Mouse (Mus musculus) neural tube, embryonic 14.5 days (tissue): ENCODE data around the gene Ttf2. TPM values are rescaled to one million over a fixed set of nuclear protein-coding genes. Genes with fewer than 3 reads are reported as not detected.

ENCODE experiments used
- ATAC-seq: fragments of 200-750 bp; cut with Nextera tagmentation; 2 replicates; pipeline ENCODE4 v1.8.0; 2017; ENCODE audit warnings: low read depth, mild to moderate bottlenecking, moderate TSS enrichment, moderate library complexity
- H3K27ac ChIP-seq: fragments of 300-500 bp; sonication (generic); 2 replicates; pipeline ENCODE4 v1.5.1; 2014; ENCODE audit warnings: low read depth, mild to moderate bottlenecking, control low read depth, low read length, moderate library complexity, mixed read lengths
- H3K27me3 ChIP-seq: fragments of 300-500 bp; sonication (generic); 2 replicates; pipeline ENCODE4 v1.6.1; 2014; ENCODE audit warnings: low read length; ENCODE audit not compliant: control insufficient read depth, insufficient read depth
- H3K36me3 ChIP-seq: fragments of 300-500 bp; sonication (generic); 2 replicates; pipeline ENCODE4 v1.6.1; 2014; ENCODE audit warnings: low read length, mixed read lengths; ENCODE audit not compliant: control insufficient read depth, insufficient read depth
- H3K4me1 ChIP-seq: fragments of 300-500 bp; sonication (generic); 2 replicates; pipeline ENCODE4 v1.6.1; 2014; ENCODE audit warnings: low read length; ENCODE audit not compliant: control insufficient read depth, insufficient read depth
- H3K4me2 ChIP-seq: fragments of 300-500 bp; sonication (generic); 2 replicates; pipeline ENCODE4 v1.6.1; 2014; ENCODE audit warnings: mild to moderate bottlenecking, low read depth, low read length, control low read depth
- H3K4me3 ChIP-seq: fragments of 300-500 bp; sonication (generic); 2 replicates; pipeline ENCODE4 v1.5.1; 2014; ENCODE audit warnings: low read depth, low read length, control low read depth, mixed read lengths
- H3K9ac ChIP-seq: fragments of 300-500 bp; sonication (generic); replicated peaks from 2 replicates; pipeline ENCODE4 v1.6.1; 2014; ENCODE audit warnings: low read depth, mild to moderate bottlenecking, control low read depth, low read length, mixed read lengths
- H3K9me3 ChIP-seq: fragments of 300-500 bp; sonication (generic); 2 replicates; pipeline ENCODE4 v1.6.1; 2016; ENCODE audit warnings: low read length; ENCODE audit not compliant: control insufficient read depth
- WGBS: fragments of 180-500 bp; shearing (Covaris S2); extraction: QIAGEN DNeasy Blood & Tissue Kit; methylation state at CpG from one replicate; pipeline ENCODE4 v1.1.7; 2014; 5-methylcytosine and 5-hydroxymethylcytosine counted together
- polyA plus RNA-seq: library from polyadenylated mRNA; unstranded; fragments of >200 nt; fragmentation: Nextera tagmentation; extraction: Ambion mirVana; gene quantifications from 2 replicates; pipeline ENCODE4 v1.2.1, GENCODE M21; 2014

The Ttf2 gene
- polyA plus RNA-seq, 1 experiment from 2014 or later, result 3.3 TPM

DNA sequence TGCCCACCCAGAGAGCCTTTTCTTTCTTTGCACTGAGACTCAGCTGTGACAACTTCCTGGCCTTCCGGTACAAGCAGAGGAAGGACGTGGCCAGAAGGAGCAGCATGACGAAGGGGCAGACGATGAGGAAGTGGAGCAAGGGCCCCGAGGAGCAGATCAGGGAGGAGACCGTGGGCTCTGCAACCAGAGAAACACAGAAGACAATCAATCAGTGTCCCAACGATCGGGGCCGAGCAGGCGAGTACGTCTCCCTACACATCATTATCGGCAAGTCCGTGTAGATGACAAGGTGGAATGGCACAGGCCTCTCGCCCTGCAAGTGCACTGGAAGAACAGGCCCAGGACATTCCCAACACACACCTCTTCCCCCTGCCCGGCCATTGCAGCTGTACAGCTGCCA is 24.3 kb upstream of the Ttf2 start:
- no peaks in the 10 kb centered on the region for H3K27me3 ChIP-seq
- 0 out of 2 replicates have a peak, but pooled peaks cover 3% of the 10 kb centered on the region for H3K4me1 ChIP-seq
- no peak overlapping the region for H3K4me2 ChIP-seq
- H3K36me3 ChIP-seq, result no peaks in the 10 kb centered on the region
- 68% methylated on average over 15 of the region's 15 CpGs for WGBS
- no peak overlapping the region for H3K4me3 ChIP-seq
- ATAC-seq, result no peak
- no peaks in the 10 kb centered on the region for H3K9me3 ChIP-seq
- H3K27ac ChIP-seq, result no peak overlapping the region
- H3K9ac ChIP-seq, result no peak overlapping the region

DNA sequence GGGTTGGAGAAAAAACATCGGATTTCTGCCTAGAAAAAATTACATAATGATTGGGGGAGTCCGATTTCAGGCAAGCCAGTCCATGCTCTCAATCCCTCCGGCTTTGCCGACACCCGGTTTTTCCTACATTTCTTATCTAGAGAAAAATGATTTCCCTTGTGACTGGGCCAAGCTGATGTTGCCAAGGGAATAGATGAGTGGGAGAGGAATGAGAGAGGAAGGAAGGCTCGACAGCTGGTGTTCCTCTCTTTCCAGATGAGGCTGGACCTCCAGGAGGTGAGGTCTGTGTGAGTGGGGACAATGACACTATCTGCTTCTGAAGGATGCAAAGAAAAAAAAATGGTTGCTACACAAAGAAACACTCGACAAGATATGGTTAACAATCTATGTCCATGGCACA is 23.7 kb upstream of the Ttf2 start:
- H3K36me3 ChIP-seq, result no peaks in the 10 kb centered on the region
- H3K9ac ChIP-seq, result no peak overlapping the region
- H3K9me3 ChIP-seq, result no peaks in the 10 kb centered on the region
- WGBS, result 83% methylated on average over 7 of the region's 7 CpGs
- H3K27me3 ChIP-seq, result no peaks in the 10 kb centered on the region
- H3K4me3 ChIP-seq, result no peak overlapping the region
- no peak overlapping the region for H3K4me2 ChIP-seq
- H3K4me1 ChIP-seq, result 0 out of 2 replicates have a peak, but pooled peaks cover 3% of the 10 kb centered on the region
- ATAC-seq, result no peak
- H3K27ac ChIP-seq, result no peak overlapping the region

DNA sequence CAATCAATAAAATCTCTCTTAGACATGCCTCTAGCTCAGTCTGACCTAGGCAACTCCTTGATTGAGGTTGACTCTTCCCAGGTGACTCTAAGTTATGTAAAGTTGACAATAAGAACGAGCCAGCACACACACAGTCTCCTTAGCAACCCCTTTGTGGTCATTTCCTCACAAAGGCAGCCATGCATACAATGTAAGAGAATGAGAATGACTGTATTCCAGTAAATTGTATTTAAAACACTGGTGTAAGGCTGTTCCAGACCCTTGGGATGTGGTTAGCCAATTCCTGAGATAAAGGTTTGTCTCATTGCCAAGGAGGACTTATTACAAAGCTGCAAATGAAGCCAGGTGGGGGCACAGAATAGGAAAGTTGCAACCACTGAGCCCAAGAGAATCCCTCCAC is 20.8 kb upstream of the Ttf2 start:
- no peaks in the 10 kb centered on the region for H3K27me3 ChIP-seq

DNA sequence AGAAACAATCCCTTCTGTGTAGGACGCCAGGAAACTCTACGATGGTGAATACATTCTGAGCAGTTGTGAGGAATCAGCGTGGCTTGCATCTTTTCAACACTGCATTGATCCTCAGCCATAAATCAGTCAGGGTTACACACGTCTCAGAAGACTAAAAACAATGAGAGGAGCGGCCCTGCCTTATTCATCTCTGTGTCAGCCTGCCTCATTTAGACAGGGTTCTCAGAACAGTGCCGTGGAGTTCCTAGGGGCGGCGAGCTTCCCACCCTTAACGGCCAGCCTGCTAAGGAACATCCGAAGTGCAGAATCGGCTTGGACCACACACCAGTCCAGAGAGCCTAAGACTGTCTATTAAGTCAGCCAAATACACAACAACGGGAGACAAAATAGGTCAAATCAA is 20.0 kb upstream of the Ttf2 start:
- peak; percentile 58; the same call in 1 of the 2 replicates for ATAC-seq
- 5% methylated on average over 12 of the region's 12 CpGs for WGBS
- Histone ChIP-seq H3K36me3 (no peaks in the 10 kb centered on the region), H3K27me3 (no peaks in the 10 kb centered on the region), H3K4me1 (0 out of 2 replicates have a peak, but pooled peaks cover 3% of the 10 kb centered on the region), H3K27ac (no peak overlapping the region), H3K4me3 (no peak overlapping the region), H3K9me3 (no peaks in the 10 kb centered on the region), H3K9ac (no peak overlapping the region), H3K4me2 (no peak overlapping the region)

More for the DNA sequence above, 20.8 kb upstream of the Ttf2 start:
- 14% methylated on average over 1 of the region's 1 CpGs for WGBS
- Histone ChIP-seq H3K9ac (no peak overlapping the region), H3K4me1 (0 out of 2 replicates have a peak, but pooled peaks cover 3% of the 10 kb centered on the region), H3K4me3 (no peak overlapping the region), H3K9me3 (no peaks in the 10 kb centered on the region), H3K4me2 (no peak overlapping the region), H3K36me3 (no peaks in the 10 kb centered on the region), H3K27ac (no peak overlapping the region)
- ATAC-seq, result no peak; the same call in 1 of the 2 replicates

DNA sequence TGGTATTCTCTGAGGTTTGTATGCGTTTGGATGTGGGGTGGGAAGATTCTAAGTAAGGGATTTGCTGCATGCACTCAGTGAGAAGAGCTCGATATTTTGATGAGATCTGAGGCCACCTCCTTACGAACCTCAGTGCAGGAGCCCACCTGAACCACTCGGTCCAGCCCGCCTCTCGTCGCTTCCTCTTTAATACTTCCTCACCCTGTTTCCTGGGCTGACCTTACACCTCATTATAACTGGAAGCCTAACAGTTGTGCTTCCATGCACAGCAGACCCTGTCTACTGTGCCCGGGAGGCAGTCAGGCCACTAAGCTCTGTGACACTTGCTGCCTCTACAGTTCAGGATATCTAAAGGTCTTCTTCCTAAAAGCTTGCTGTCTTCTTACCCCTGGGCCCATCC is 9.8 kb upstream of the Ttf2 start:
- no peak overlapping the region for H3K27ac ChIP-seq
- WGBS, result 85% methylated on average over 8 of the region's 8 CpGs
- no peaks in the 10 kb centered on the region for H3K9me3 ChIP-seq
- H3K4me3 ChIP-seq, result no peak overlapping the region
- no peaks in the 10 kb centered on the region for H3K4me1 ChIP-seq
- no peaks in the 10 kb centered on the region for H3K36me3 ChIP-seq
- no peaks in the 10 kb centered on the region for H3K27me3 ChIP-seq
- no peak overlapping the region for H3K4me2 ChIP-seq
- no peak for ATAC-seq
- H3K9ac ChIP-seq, result no peak overlapping the region

DNA sequence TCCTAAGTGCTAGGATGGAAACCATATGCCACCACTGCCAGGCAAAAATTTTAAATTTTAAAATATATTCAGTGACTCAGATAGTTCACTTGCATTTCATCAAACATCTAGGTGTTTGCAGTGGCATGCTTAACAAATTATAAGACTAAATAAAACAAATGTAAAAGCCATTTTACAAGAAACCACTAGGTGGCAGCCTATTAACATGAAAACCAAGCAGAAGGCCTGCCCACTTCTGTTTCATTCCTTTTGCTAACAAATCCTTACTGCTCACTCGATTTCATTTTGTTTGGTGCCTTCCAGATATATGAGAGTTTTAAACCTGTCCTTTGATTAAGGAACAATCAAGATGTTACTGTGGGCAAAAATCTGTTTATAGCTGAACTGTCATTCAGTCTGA is 4.4 kb upstream of the Ttf2 start:
- no peak for ATAC-seq
- Histone ChIP-seq H3K27me3 (no peaks in the 10 kb centered on the region), H3K9ac (no peak overlapping the region), H3K4me3 (no peak overlapping the region), H3K9me3 (no peaks in the 10 kb centered on the region), H3K36me3 (no peaks in the 10 kb centered on the region), H3K27ac (no peak overlapping the region), H3K4me2 (no peak overlapping the region), H3K4me1 (peaks cover 3% of the 10 kb centered on the region)
- WGBS, result 5% methylated on average over 1 of the region's 1 CpGs

DNA sequence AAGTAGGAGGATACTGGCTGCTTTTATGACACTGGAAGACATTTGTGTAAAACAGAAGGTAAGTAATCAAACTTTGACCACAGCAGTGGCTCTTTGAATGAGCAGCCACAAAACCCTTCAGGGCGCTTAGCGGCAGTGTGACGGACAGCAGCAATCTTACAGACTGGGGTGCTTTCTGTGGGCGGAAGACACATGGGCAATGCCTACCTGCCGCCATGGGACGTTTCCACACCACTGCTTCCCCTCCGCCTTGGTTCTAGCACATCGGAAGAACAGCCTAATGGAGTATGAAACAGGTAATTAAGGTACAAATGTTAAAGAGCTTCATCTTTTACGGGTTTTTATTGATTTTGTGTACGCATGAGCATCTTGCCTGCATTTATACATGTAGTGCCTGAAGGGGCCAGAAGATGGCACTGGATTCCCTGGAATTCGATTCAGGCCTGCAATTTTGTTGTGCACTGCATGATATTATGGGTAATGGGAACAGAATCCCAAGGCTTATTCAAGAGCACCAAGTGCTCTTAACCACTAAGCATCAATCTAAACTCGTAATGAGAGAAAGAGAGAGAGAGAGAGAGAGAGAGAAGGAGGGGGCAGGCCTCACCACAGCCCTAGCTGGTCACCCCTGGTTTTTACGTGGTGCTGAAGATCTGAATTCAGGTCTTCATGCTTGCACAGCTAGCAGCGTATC is 5.5 kb downstream of the Ttf2 start:
- Histone ChIP-seq H3K4me3 (no peak overlapping the region), H3K9me3 (no peaks in the 10 kb centered on the region), H3K27me3 (no peaks in the 10 kb centered on the region), H3K36me3 (no peaks in the 10 kb centered on the region), H3K27ac (no peak overlapping the region), H3K4me2 (no peak overlapping the region), H3K4me1 (peaks cover 2% of the 10 kb centered on the region), H3K9ac (no peak overlapping the region)
- ATAC-seq, result peak; percentile 55; the same call in 1 of the 2 replicates
- 76% methylated on average over 14 of the region's 14 CpGs for WGBS

DNA sequence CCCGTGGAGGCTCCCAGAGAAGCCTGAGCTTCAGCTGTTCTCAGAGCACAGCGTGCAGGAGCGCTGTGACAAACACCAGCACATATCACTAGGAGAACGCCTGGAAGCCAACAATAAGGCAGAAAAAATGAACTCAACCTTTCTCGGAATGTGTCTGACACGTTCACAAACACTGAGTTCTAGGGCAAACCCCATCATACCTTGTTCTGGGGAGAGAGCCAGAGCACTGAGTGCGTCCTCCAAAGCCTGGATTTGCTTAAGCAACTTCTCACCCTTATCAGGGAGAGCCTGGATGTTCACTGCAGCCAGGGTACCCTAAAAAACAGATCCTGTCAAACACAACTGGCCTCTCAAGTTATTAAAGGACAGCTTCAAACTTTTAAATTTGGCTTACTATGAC is 8.0 kb downstream of the Ttf2 start:
- no peak for ATAC-seq
- H3K36me3 ChIP-seq, result no peaks in the 10 kb centered on the region
- H3K4me2 ChIP-seq, result no peak overlapping the region
- no peak overlapping the region for H3K27ac ChIP-seq
- H3K4me3 ChIP-seq, result no peak overlapping the region
- 95% methylated on average over 7 of the region's 7 CpGs for WGBS
- no peaks in the 10 kb centered on the region for H3K4me1 ChIP-seq
- H3K9me3 ChIP-seq, result no peaks in the 10 kb centered on the region
- no peaks in the 10 kb centered on the region for H3K27me3 ChIP-seq
- no peak overlapping the region for H3K9ac ChIP-seq

DNA sequence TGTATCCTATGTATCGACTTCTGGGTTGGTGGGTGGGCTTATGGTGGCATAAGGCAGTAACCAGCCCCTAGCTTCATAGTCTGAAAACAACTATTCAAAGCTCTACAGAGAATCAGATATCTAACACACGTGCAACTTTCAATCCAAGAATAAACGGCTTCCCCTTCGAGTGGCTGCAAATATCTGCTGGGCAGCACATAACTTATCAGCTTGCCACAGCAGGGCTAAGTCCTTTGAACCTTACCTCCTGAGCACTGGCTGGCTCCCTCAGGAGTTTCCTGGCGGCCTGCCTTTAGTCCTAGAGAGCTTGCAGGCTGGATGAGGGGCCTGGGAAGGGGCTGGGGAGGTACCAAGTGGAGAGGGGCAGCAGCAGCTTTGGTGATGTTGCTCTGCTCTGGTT is 8.5 kb downstream of the Ttf2 start:
- 87% methylated on average over 5 of the region's 5 CpGs for WGBS
- Histone ChIP-seq H3K4me2 (no peak overlapping the region), H3K36me3 (no peaks in the 10 kb centered on the region), H3K27ac (no peak overlapping the region), H3K27me3 (no peaks in the 10 kb centered on the region), H3K9ac (no peak overlapping the region), H3K9me3 (no peaks in the 10 kb centered on the region), H3K4me1 (no peaks in the 10 kb centered on the region), H3K4me3 (no peak overlapping the region)
- no peak for ATAC-seq
